Mouse (Mus musculus) lung, postnatal 0 days (tissue): ENCODE data around the gene Oser1. TPM values are rescaled to one million over a fixed set of nuclear protein-coding genes. Genes with fewer than 3 reads are reported as not detected.
A peak's percentile ranks its signal among the peaks of the same experiment; 100 is the strongest.
"Not testable (repeated sequence)": the region's sequence is repeated elsewhere in the genome, so short reads cannot be mapped to it uniquely, and the experiment has no call there.

Experiments used
- ATAC-seq: fragments of 200-750 bp; cut with Nextera tagmentation; 2 replicates; pipeline ENCODE4 v1.8.0; 2017; ENCODE audit warnings: moderate library complexity
- DNase-seq: peaks from one replicate; pipeline ENCODE4 v3.0.0-alpha.2; 2016; ENCODE audit warnings: low spot score
- H3K27ac ChIP-seq: fragments of 300-500 bp; sonication (generic); 2 replicates; pipeline ENCODE4 v1.5.1; 2014; ENCODE audit warnings: antibody characterized with exemption, mild to moderate bottlenecking, low read length, mixed read lengths
- H3K27me3 ChIP-seq: fragments of 300-500 bp; sonication (generic); replicated peaks from 2 replicates; pipeline ENCODE4 v1.6.1; 2014; ENCODE audit warnings: low read length, mixed read lengths; ENCODE audit not compliant: insufficient read depth
- H3K36me3 ChIP-seq: fragments of 300-500 bp; sonication (generic); 2 replicates; pipeline ENCODE4 v1.6.1; 2014; ENCODE audit warnings: low read length, mixed read lengths; ENCODE audit not compliant: insufficient read depth
- H3K4me1 ChIP-seq: fragments of 300-500 bp; sonication (generic); 2 replicates; pipeline ENCODE4 v1.6.1; 2014; ENCODE audit warnings: antibody characterized with exemption, low read depth, low read length, mixed read lengths; ENCODE audit not compliant: insufficient read depth
- H3K4me2 ChIP-seq: fragments of 300-500 bp; sonication (generic); replicated peaks from 2 replicates; pipeline ENCODE4 v1.6.1; 2014; ENCODE audit warnings: low read depth, mild to moderate bottlenecking, low read length, moderate library complexity, mixed read lengths
- H3K4me3 ChIP-seq: fragments of 300-500 bp; sonication (generic); 2 replicates; pipeline ENCODE4 v1.5.1; 2014; ENCODE audit warnings: low read depth, low read length
- H3K9ac ChIP-seq: fragments of 300-500 bp; sonication (generic); replicated peaks from 2 replicates; pipeline ENCODE4 v1.6.1; 2014; ENCODE audit warnings: low read depth, mild to moderate bottlenecking
- H3K9me3 ChIP-seq: fragments of 300-500 bp; sonication (generic); 2 replicates; pipeline ENCODE4 v1.6.1; 2016; ENCODE audit warnings: low read length, mixed read lengths
- CTCF ChIP-seq: IDR thresholded peaks from 2 replicates; pipeline ENCODE4 v1.5.1; 2016; ENCODE audit warnings: antibody characterized with exemption, mild to moderate bottlenecking
- EP300 ChIP-seq: IDR thresholded peaks from 2 replicates; pipeline ENCODE4 v1.6.1; 2016; ENCODE audit warnings: antibody characterized with exemption, mild to moderate bottlenecking, control low read depth
- WGBS: fragments of 180-500 bp; shearing (Covaris S2); extraction: QIAGEN DNeasy Blood & Tissue Kit; methylation state at CpG from one replicate; pipeline ENCODE4 v1.1.7; 2014; 5-methylcytosine and 5-hydroxymethylcytosine counted together
- polyA plus RNA-seq: library from polyadenylated mRNA; unstranded; fragments of >200 nt; fragmentation: Nextera tagmentation; extraction: Ambion mirVana; gene quantifications from 2 replicates; pipeline ENCODE4 v1.2.1, GENCODE M21; 2015

Gene Oser1
- polyA plus RNA-seq, 1 experiment from 2014 or later = 74.6 TPM

DNA sequence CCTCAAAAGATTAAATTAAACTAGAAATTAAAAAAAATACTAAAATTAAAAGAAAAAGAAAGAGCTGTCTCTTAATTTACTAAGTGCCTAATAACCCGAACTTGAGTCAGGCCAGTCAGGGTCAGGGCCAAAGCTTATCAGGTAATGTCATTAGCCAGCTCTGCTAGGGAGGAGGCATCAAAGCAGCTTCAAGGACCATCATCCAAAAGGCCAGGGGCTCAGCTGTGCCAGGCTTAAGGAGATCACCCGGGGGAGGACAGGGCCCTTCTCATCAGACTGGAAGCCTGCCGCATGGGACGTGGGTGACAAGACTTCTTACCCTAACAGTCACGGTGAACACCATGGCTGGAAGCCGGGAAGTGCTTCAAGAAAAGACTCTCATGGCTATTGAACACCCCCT is 43.1 kb upstream of the Oser1 start:
- DNase-seq (no peak), ATAC-seq (no peak)
- no peak overlapping the region for H3K9ac ChIP-seq
- peaks cover 10% of the 10 kb centered on the region; the same call in 1 of the 2 replicates for H3K36me3 ChIP-seq
- H3K4me2 ChIP-seq = no peak overlapping the region
- H3K4me1 ChIP-seq = 0 out of 2 replicates have a peak, but pooled peaks cover 3% of the 10 kb centered on the region
- H3K4me3 ChIP-seq = no peak overlapping the region
- no peak overlapping the region for H3K27ac ChIP-seq
- H3K9me3 ChIP-seq = no peaks in the 10 kb centered on the region
- H3K27me3 ChIP-seq = no peaks in the 10 kb centered on the region
- 86% methylated on average over 6 of the region's 6 CpGs for WGBS
- TF ChIP-seq CTCF (no peak), EP300 (no peak)

DNA sequence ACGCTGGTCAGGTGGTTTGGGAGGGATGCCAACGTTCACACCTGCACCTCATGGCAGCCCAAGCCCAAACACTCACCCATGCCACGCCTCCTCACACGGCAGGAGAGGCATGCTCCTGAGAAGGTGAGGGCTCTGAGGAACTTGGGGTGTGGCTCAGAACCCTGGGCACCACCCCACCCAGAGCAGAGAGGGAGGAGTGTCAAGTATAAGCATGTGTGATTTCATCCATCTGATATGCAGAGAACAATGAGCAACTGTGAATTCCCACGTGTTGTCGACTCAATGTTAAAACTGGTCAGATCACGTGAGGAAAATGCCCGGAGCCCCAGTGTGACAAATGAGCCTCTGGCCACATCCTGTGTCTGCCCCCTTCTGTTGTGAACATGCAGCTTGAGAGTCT is 42.3 kb upstream of the Oser1 start:
- Histone ChIP-seq H3K4me2 (no peak overlapping the region), H3K36me3 (peaks cover 10% of the 10 kb centered on the region; the same call in 1 of the 2 replicates), H3K9ac (no peak overlapping the region), H3K27me3 (no peaks in the 10 kb centered on the region), H3K4me1 (0 out of 2 replicates have a peak, but pooled peaks cover 3% of the 10 kb centered on the region), H3K9me3 (no peaks in the 10 kb centered on the region), H3K27ac (no peak overlapping the region), H3K4me3 (no peak overlapping the region)
- no peak for TF ChIP-seq CTCF
- peak; percentile 79 for TF ChIP-seq EP300
- DNase-seq (peak; percentile 85), ATAC-seq (peak; percentile 89)
- WGBS = 24% methylated on average over 8 of the region's 8 CpGs

DNA sequence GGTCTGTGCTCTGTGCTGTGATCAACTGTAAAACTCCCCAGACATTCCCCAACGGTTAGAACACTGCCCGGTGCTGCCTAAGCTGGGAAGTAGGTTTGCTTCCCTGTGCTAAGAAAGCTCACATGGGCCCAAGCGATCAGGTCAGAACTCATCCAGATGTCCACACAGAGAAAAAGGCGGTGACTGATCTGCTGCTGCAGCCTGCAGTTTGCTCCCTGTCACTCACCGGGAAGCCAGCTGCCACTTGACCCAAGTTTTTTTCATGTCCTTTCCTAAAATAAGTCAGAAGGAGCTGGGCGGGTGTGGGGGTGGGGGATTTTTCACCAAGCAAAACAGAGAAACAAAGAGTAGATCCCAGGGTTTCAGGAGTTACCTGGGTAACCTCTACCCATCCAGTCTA is 40.1 kb upstream of the Oser1 start:
- DNase-seq (peak; percentile 38), ATAC-seq (peak; percentile 30)
- WGBS = 50% methylated on average over 6 of the region's 6 CpGs
- H3K27me3 ChIP-seq = no peaks in the 10 kb centered on the region
- no peak overlapping the region for H3K4me2 ChIP-seq
- no peaks in the 10 kb centered on the region for H3K9me3 ChIP-seq
- H3K4me3 ChIP-seq = no peak overlapping the region
- H3K36me3 ChIP-seq = peaks cover 10% of the 10 kb centered on the region; the same call in 1 of the 2 replicates
- H3K27ac ChIP-seq = no peak overlapping the region
- TF ChIP-seq EP300 (no peak), CTCF (no peak)
- H3K9ac ChIP-seq = no peak overlapping the region
- no peaks in the 10 kb centered on the region for H3K4me1 ChIP-seq

DNA sequence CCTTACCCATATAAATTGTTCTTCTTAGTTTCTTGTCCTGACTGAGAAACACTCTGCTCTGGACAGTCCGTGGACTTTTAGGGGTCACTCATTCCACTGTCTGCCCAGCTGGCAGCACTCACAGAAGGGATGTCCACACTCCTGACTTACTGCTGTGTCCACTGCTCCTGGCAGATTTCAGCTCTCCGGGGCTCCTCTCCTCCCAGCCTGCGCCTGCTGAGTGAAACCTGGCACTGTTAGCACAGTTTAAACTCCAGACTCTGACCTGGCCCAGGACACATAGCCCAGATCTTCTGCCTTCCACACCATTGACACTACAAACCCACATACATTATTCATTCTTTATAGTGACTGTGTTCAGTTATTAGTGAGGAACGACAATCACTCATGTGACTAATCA is 39.5 kb upstream of the Oser1 start:
- Histone ChIP-seq H3K9ac (no peak overlapping the region), H3K4me3 (no peak overlapping the region), H3K9me3 (no peaks in the 10 kb centered on the region), H3K27me3 (no peaks in the 10 kb centered on the region), H3K4me1 (no peaks in the 10 kb centered on the region), H3K36me3 (peaks cover 7% of the 10 kb centered on the region; the same call in 1 of the 2 replicates), H3K4me2 (no peak overlapping the region), H3K27ac (no peak overlapping the region)
- TF ChIP-seq EP300 = no peak
- no peak for TF ChIP-seq CTCF
- DNase-seq = peak; percentile 28
- peak; percentile 36 for ATAC-seq
- WGBS = 64% methylated on average over 4 of the region's 4 CpGs

DNA sequence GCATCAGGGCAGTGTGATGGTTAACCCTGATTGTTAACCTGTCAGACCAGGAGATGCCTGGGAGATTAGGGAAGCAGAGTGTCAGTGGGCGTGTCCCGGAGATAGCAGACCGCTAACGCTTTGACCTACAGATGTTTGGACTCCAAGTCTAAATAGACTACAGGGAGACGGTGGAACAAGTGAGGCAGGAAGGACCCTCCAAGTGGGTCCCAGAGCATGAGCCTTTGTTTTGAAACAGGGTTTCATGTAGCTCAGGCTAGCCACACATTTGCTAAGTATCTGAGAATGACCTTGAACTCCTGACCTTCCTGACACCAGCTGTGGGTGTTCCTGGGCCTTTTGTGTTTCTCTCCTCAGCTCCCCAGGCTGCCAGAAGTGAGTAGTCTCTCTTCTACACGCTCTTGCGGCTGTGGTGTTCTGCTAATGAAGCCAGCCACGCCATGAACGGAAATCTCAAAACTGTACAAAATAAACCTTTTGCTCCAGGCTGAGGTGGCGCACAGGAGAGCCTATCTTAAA is 38.8 kb upstream of the Oser1 start:
- H3K4me1 ChIP-seq = no peaks in the 10 kb centered on the region; the same call in 1 of the 2 replicates
- H3K27ac ChIP-seq = no peak overlapping the region
- no peak overlapping the region for H3K9ac ChIP-seq
- ATAC-seq = no peak
- TF ChIP-seq EP300 (no peak), CTCF (no peak)
- no peak overlapping the region for H3K4me2 ChIP-seq
- 0 out of 2 replicates have a peak, but pooled peaks cover 4% of the 10 kb centered on the region for H3K36me3 ChIP-seq
- H3K4me3 ChIP-seq = no peak overlapping the region
- DNase-seq = no peak
- H3K9me3 ChIP-seq = no peaks in the 10 kb centered on the region
- H3K27me3 ChIP-seq = no peaks in the 10 kb centered on the region
- WGBS = 45% methylated on average over 10 of the region's 10 CpGs

DNA sequence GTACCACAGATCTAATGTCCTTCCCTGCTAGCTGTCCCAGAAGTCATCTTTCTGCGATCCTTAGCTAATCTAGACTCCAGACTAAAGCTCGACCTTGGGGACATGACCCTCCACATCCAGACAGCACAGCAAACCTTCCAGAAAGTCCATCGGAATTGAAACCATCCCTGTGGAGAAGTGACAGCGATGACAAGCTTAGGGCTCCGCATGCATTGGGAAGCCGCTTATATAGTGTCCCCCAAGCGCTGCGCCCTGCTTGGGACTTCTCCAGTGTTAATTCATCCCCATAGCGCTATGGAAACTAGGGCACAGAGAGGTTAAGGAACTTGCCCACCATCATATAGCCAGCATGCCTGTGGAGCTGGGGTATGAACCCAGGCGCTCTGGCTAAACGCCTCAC is 38.3 kb upstream of the Oser1 start:
- Histone ChIP-seq H3K4me2 (no peak overlapping the region), H3K4me1 (no peaks in the 10 kb centered on the region; the same call in 1 of the 2 replicates), H3K9me3 (no peaks in the 10 kb centered on the region), H3K36me3 (0 out of 2 replicates have a peak, but pooled peaks cover 4% of the 10 kb centered on the region), H3K9ac (no peak overlapping the region), H3K4me3 (no peak overlapping the region), H3K27ac (no peak overlapping the region), H3K27me3 (0 out of 2 replicates have a peak, but pooled peaks cover 2% of the 10 kb centered on the region)
- no peak for ATAC-seq
- no peak for TF ChIP-seq CTCF
- no peak for TF ChIP-seq EP300
- DNase-seq = no peak
- 72% methylated on average over 11 of the region's 11 CpGs for WGBS

DNA sequence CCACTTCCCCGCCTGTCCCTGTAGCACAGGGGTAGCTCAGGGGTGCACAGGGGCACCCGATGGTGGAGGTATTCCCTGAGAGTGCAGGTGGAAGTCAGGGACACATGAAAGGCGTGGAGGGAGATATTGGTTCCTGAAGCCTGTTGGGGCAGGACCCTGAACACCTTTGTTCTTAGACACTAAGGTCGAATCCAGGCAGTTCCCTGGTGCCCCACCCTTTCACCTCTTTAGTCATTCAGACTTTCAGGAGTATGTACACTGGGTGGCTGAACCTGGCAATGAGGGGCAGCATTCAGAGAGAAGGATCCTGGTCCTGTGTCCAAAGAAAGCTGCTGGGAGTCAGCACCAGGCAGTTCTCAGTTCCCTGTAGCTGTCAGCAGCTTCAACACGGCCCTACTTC is 37.9 kb upstream of the Oser1 start:
- TF ChIP-seq CTCF (no peak), EP300 (no peak)

DNA sequence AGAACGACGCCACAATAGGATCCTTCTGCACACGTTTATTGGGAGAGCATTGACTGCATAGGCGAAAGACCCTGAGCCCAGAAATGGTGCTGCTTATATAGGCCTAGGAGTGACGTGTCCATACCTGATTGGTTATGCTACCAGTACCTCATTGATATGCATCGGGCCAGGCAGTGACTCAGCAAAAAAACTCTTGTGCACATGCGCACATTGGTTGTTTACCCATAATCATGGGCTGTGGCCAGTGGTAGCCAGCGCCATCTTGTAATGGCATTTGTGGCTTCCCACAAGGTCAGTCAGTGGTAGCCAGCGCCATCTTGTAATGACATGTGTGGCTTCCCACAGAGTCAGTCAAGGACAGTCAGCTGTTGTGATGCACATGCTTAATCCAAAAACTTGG is 36.8 kb upstream of the Oser1 start:
- not testable (repeated sequence) for DNase-seq, H3K4me2 ChIP-seq, H3K27ac ChIP-seq, ATAC-seq, H3K9ac ChIP-seq, H3K36me3 ChIP-seq, H3K4me3 ChIP-seq, H3K9me3 ChIP-seq, H3K27me3 ChIP-seq, H3K4me1 ChIP-seq
- WGBS = 90% methylated on average over 8 of the region's 9 CpGs

More for the DNA sequence above, 37.9 kb upstream of the Oser1 start:
- no peak overlapping the region for H3K27ac ChIP-seq
- no peak overlapping the region for H3K4me2 ChIP-seq
- DNase-seq (no peak), ATAC-seq (no peak)
- H3K27me3 ChIP-seq = 0 out of 2 replicates have a peak, but pooled peaks cover 3% of the 10 kb centered on the region
- WGBS = 67% methylated on average over 5 of the region's 5 CpGs
- H3K4me1 ChIP-seq = no peaks in the 10 kb centered on the region; the same call in 1 of the 2 replicates
- no peak overlapping the region for H3K9ac ChIP-seq
- 0 out of 2 replicates have a peak, but pooled peaks cover 4% of the 10 kb centered on the region for H3K36me3 ChIP-seq
- no peaks in the 10 kb centered on the region for H3K9me3 ChIP-seq
- no peak overlapping the region for H3K4me3 ChIP-seq
